Mouse (Mus musculus): ENCODE data around the gene Zmiz1. TPM values are rescaled to one million over a fixed set of nuclear protein-coding genes. Genes with fewer than 3 reads are reported as not detected.

Gene Zmiz1
- polyA plus RNA-seq, 1 experiment from 2014 or later, result 22.4 TPM

DNA sequence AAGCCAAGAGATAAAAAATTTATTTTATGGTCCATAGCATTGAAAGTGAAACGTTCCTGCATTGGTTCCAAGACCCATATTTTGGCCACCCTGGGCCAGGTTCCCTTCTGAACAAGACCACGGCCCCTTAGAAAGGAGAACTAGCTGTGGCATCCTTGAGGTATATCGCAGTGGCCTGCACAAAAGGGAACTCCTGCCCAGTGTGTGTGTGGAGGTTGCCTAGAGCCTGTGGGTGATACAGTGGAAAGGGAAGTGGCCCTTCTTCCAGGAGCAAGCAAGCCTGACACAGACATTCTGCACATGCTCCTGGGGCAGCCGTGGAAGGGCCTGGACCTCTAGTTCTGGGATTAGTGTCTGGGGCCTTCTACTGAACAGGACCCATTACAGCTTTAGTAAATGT, 71.4 kb downstream of the Zmiz1 start:
- ATAC-seq (ENCODE audit: low read depth), result no peak
- Histone ChIP-seq H3K9me3 (ENCODE audit: control insufficient read depth, low read length) (no peaks in the 10 kb centered on the region), H3K9ac (ENCODE audit: low read length) (no peak overlapping the region), H3K4me3 (ENCODE audit: low read length) (no peak overlapping the region), H3K27ac (ENCODE audit: low read length) (no peak overlapping the region), H3K36me3 (ENCODE audit: control insufficient read depth, insufficient read depth, low read length) (0 out of 2 replicates have a peak, but pooled peaks cover 4% of the 10 kb centered on the region), H3K4me2 (ENCODE audit: low read depth, low read length) (no peak overlapping the region), H3K4me1 (replicated peaks; ENCODE audit: control insufficient read depth, insufficient read depth, low read length) (peaks cover 54% of the 10 kb centered on the region), H3K27me3 (ENCODE audit: control insufficient read depth, insufficient read depth, low read depth, low read length) (no peaks in the 10 kb centered on the region)
- 80% methylated on average over 4 of the region's 4 CpGs for WGBS

DNA sequence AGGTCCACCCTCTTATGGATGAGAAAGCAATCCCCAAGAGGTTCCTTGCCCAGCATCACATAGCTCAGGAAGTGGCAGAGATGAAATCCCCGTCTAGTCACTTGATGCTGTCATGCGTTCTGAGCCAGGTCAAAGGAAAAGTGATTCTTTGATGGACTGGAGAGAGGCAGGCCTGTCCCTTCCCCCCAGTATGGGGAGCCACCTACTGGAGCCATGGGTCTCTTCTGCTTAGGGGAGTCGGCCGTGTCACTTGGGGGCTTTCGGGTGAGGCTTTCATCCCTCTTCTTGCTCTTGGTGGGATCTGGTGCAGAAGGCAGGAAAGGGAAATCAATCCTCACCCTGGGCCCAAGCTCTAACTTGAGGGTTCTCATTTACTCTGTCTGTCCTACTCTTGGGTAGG, 71.8 kb downstream of the Zmiz1 start:
- H3K4me1 ChIP-seq (replicated peaks; ENCODE audit: control insufficient read depth, insufficient read depth, low read length), result peaks cover 50% of the 10 kb centered on the region

DNA sequence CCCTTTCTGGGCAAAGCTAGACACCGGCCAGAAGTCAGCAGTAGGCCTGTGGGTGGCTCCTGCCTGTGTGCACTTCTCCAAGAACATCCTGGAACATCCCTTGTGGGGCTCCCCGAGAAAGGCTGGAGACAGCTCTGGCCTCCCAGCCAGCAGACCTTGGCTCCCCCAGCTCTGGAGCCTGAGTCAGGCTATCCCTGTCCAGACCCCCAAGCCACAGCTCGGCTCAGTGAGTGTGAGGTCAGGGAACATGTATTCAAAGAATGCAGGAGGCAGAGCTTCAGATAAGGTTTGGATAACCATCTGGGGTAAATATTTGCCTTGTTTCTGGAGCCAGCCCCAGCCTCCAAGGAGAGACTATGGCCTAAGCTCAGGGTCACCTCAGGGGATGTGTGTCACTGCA, 74.0 kb downstream of the Zmiz1 start:
- H3K4me2 ChIP-seq (ENCODE audit: low read depth, low read length), result no peak overlapping the region
- no peak overlapping the region for H3K9ac ChIP-seq (ENCODE audit: low read length)
- no peaks in the 10 kb centered on the region for H3K27me3 ChIP-seq (ENCODE audit: control insufficient read depth, insufficient read depth, low read depth, low read length)
- WGBS, result 26% methylated on average over 3 of the region's 3 CpGs
- H3K27ac ChIP-seq (ENCODE audit: low read length), result peak overlapping the region; percentile 8
- no peaks in the 10 kb centered on the region for H3K9me3 ChIP-seq (ENCODE audit: control insufficient read depth, low read length)
- no peaks in the 10 kb centered on the region; the same call in 1 of the 2 replicates for H3K36me3 ChIP-seq (ENCODE audit: control insufficient read depth, insufficient read depth, low read length)
- H3K4me3 ChIP-seq (ENCODE audit: low read length), result no peak overlapping the region
- peaks cover 35% of the 10 kb centered on the region for H3K4me1 ChIP-seq (replicated peaks; ENCODE audit: control insufficient read depth, insufficient read depth, low read length)
- ATAC-seq (ENCODE audit: low read depth), result peak; percentile 61

More for the DNA sequence above, 71.8 kb downstream of the Zmiz1 start:
- Histone ChIP-seq H3K4me3 (ENCODE audit: low read length) (no peak overlapping the region), H3K4me2 (ENCODE audit: low read depth, low read length) (no peak overlapping the region), H3K27ac (ENCODE audit: low read length) (no peak overlapping the region), H3K27me3 (ENCODE audit: control insufficient read depth, insufficient read depth, low read depth, low read length) (no peaks in the 10 kb centered on the region), H3K9ac (ENCODE audit: low read length) (no peak overlapping the region), H3K9me3 (ENCODE audit: control insufficient read depth, low read length) (no peaks in the 10 kb centered on the region), H3K36me3 (ENCODE audit: control insufficient read depth, insufficient read depth, low read length) (0 out of 2 replicates have a peak, but pooled peaks cover 4% of the 10 kb centered on the region)
- ATAC-seq (ENCODE audit: low read depth), result no peak
- 71% methylated on average over 5 of the region's 5 CpGs for WGBS

GRCm38 (mm10) chr14:25533631-25534395, 74.8 kb downstream of the Zmiz1 start:
- ATAC-seq (ENCODE audit: low read depth), result peak; percentile 34; the same call in 1 of the 2 replicates
- Histone ChIP-seq H3K4me1 (replicated peaks; ENCODE audit: control insufficient read depth, insufficient read depth, low read length) (peaks cover 35% of the 10 kb centered on the region), H3K27ac (ENCODE audit: low read length) (peak overlapping the region; percentile 24), H3K9ac (ENCODE audit: low read length) (no peak overlapping the region), H3K36me3 (ENCODE audit: control insufficient read depth, insufficient read depth, low read length) (no peaks in the 10 kb centered on the region; the same call in 1 of the 2 replicates), H3K9me3 (ENCODE audit: control insufficient read depth, low read length) (no peaks in the 10 kb centered on the region), H3K27me3 (ENCODE audit: control insufficient read depth, insufficient read depth, low read depth, low read length) (no peaks in the 10 kb centered on the region), H3K4me2 (ENCODE audit: low read depth, low read length) (no peak overlapping the region), H3K4me3 (ENCODE audit: low read length) (no peak overlapping the region)
- 43% methylated on average over 9 of the region's 9 CpGs for WGBS

DNA sequence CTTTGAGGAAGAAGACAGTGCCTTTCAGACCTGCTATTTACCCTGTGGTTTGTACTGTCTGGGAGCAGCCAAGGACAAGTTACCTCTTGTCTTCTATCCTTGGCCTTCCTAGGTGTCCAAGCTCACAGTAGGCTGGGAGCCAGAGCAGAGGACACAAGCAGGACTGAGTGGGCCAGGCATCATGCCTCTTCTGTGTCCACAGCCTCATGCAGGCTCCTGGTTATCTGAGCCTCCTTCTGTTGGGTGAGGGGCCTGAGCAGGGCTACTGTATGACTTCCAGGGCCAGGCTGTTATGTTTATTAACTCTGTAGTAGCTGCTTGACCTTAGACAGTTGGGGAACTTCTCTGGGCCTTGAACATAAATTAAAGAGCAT, 75.4 kb downstream of the Zmiz1 start:
- no peak overlapping the region for H3K9ac ChIP-seq (ENCODE audit: low read length)
- ATAC-seq (ENCODE audit: low read depth), result no peak
- no peaks in the 10 kb centered on the region for H3K27me3 ChIP-seq (ENCODE audit: control insufficient read depth, insufficient read depth, low read depth, low read length)
- H3K27ac ChIP-seq (ENCODE audit: low read length), result peak overlapping the region; percentile 24; the same call in 1 of the 2 replicates
- no peaks in the 10 kb centered on the region for H3K9me3 ChIP-seq (ENCODE audit: control insufficient read depth, low read length)
- H3K4me3 ChIP-seq (ENCODE audit: low read length), result no peak overlapping the region
- H3K4me2 ChIP-seq (ENCODE audit: low read depth, low read length), result no peak overlapping the region
- H3K4me1 ChIP-seq (replicated peaks; ENCODE audit: control insufficient read depth, insufficient read depth, low read length), result peaks cover 35% of the 10 kb centered on the region
- no peaks in the 10 kb centered on the region; the same call in 1 of the 2 replicates for H3K36me3 ChIP-seq (ENCODE audit: control insufficient read depth, insufficient read depth, low read length)

- Histone ChIP-seq H3K36me3 (ENCODE audit: control insufficient read depth, insufficient read depth, low read length) (no peaks in the 10 kb centered on the region; the same call in 1 of the 2 replicates), H3K4me1 (replicated peaks; ENCODE audit: control insufficient read depth, insufficient read depth, low read length) (peaks cover 35% of the 10 kb centered on the region), H3K9me3 (ENCODE audit: control insufficient read depth, low read length) (no peaks in the 10 kb centered on the region), H3K4me3 (ENCODE audit: low read length) (no peak overlapping the region), H3K4me2 (ENCODE audit: low read depth, low read length) (no peak overlapping the region), H3K27ac (ENCODE audit: low read length) (no peak overlapping the region), H3K27me3 (ENCODE audit: control insufficient read depth, insufficient read depth, low read depth, low read length) (no peaks in the 10 kb centered on the region), H3K9ac (ENCODE audit: low read length) (no peak overlapping the region)
- WGBS, result 44% methylated on average over 11 of the region's 11 CpGs
- ATAC-seq (ENCODE audit: low read depth), result no peak; the same call in 1 of the 2 replicates
Observed at GRCm38 (mm10) chr14:25534918-25535582, 76.1 kb downstream of the Zmiz1 start.

GRCm38 (mm10) chr14:25535583-25535943, 76.6 kb downstream of the Zmiz1 start:
- no peak overlapping the region for H3K27ac ChIP-seq (ENCODE audit: low read length)
- no peak overlapping the region for H3K4me3 ChIP-seq (ENCODE audit: low read length)
- no peaks in the 10 kb centered on the region for H3K27me3 ChIP-seq (ENCODE audit: control insufficient read depth, insufficient read depth, low read depth, low read length)
- H3K9ac ChIP-seq (ENCODE audit: low read length), result no peak overlapping the region
- no peaks in the 10 kb centered on the region for H3K9me3 ChIP-seq (ENCODE audit: control insufficient read depth, low read length)
- no peak overlapping the region for H3K4me2 ChIP-seq (ENCODE audit: low read depth, low read length)
- H3K4me1 ChIP-seq (replicated peaks; ENCODE audit: control insufficient read depth, insufficient read depth, low read length), result peaks cover 35% of the 10 kb centered on the region
- no peaks in the 10 kb centered on the region; the same call in 1 of the 2 replicates for H3K36me3 ChIP-seq (ENCODE audit: control insufficient read depth, insufficient read depth, low read length)
- ATAC-seq (ENCODE audit: low read depth), result no peak
- 74% methylated on average over 4 of the region's 4 CpGs for WGBS

DNA sequence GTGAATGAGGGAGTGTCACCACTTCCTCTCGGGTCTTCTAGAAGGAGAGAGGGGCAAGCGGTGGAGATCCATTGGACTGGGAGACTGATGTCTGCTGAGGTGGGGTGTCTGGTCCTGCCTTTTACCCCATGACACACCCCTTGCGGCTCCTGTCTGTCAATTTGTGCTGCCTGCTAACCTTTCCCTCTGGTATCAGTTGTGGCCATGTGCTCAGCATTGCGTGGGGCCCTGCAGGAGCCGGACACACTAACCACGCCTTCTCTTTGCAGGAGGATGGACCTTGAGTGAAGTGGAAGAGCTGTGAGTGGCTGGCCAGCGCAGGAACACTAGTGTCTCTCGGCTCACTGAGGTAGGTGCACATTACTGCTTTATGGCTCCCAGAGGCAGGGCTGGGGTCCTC, 77.5 kb downstream of the Zmiz1 start:
- no peak overlapping the region for H3K4me3 ChIP-seq (ENCODE audit: low read length)
- H3K9ac ChIP-seq (ENCODE audit: low read length), result no peak overlapping the region
- H3K9me3 ChIP-seq (ENCODE audit: control insufficient read depth, low read length), result no peaks in the 10 kb centered on the region
- H3K27ac ChIP-seq (ENCODE audit: low read length), result no peak overlapping the region
- H3K4me2 ChIP-seq (ENCODE audit: low read depth, low read length), result no peak overlapping the region
- H3K36me3 ChIP-seq (ENCODE audit: control insufficient read depth, insufficient read depth, low read length), result no peaks in the 10 kb centered on the region; the same call in 1 of the 2 replicates
- H3K4me1 ChIP-seq (replicated peaks; ENCODE audit: control insufficient read depth, insufficient read depth, low read length), result peaks cover 35% of the 10 kb centered on the region
- 79% methylated on average over 8 of the region's 8 CpGs for WGBS
- H3K27me3 ChIP-seq (ENCODE audit: control insufficient read depth, insufficient read depth, low read depth, low read length), result no peaks in the 10 kb centered on the region
- no peak for ATAC-seq (ENCODE audit: low read depth)

GRCm38 (mm10) chr14:25537351-25537750, 78.4 kb downstream of the Zmiz1 start:
- Histone ChIP-seq H3K36me3 (ENCODE audit: control insufficient read depth, insufficient read depth, low read length) (no peaks in the 10 kb centered on the region; the same call in 1 of the 2 replicates), H3K9ac (ENCODE audit: low read length) (no peak overlapping the region), H3K4me3 (ENCODE audit: low read length) (no peak overlapping the region), H3K4me2 (ENCODE audit: low read depth, low read length) (no peak overlapping the region), H3K27me3 (ENCODE audit: control insufficient read depth, insufficient read depth, low read depth, low read length) (no peaks in the 10 kb centered on the region), H3K9me3 (ENCODE audit: control insufficient read depth, low read length) (no peaks in the 10 kb centered on the region), H3K27ac (ENCODE audit: low read length) (no peak overlapping the region), H3K4me1 (replicated peaks; ENCODE audit: control insufficient read depth, insufficient read depth, low read length) (peaks cover 29% of the 10 kb centered on the region)
- no peak for ATAC-seq (ENCODE audit: low read depth)
- 100% methylated on average over 1 of the region's 1 CpGs for WGBS

All from lung, embryonic 16.5 days (tissue).